Mouse (Mus musculus): ENCODE results near the gene 4930415O20Rik.

Gene 4930415O20Rik

GRCm38 (mm10) chr15:98570873-98571538 lies at the start of gene 4930415O20Rik, which contains the start of gene Ccnt1:
Gene 4930415O20Rik (plus strand): TSS chr15:98571004.
Gene Ccnt1 (minus strand): TSS chr15:98570923.
- DNase-seq (ENCODE audit: low spot score), result no peak

GRCm38 (mm10) chr15:98521245-98521644 lies 49.6 kb upstream of the 4930415O20Rik start:
- no peak for DNase-seq (ENCODE audit: low spot score)

GRCm38 (mm10) chr15:98526057-98526456 lies 44.7 kb upstream of the 4930415O20Rik start:
- DNase-seq (ENCODE audit: low spot score), result no peak

- DNase-seq (ENCODE audit: low spot score), result no peak
These were observed 43.6 kb upstream of the 4930415O20Rik start for GRCm38 (mm10) chr15:98527056-98527771.

- no peak for DNase-seq (ENCODE audit: low spot score)
These were observed 42.7 kb upstream of the 4930415O20Rik start for GRCm38 (mm10) chr15:98528066-98528563.

GRCm38 (mm10) chr15:98532281-98532680 lies 38.5 kb upstream of the 4930415O20Rik start:
- no peak for DNase-seq (ENCODE audit: low spot score)

- DNase-seq (ENCODE audit: low spot score), result no peak
These were observed 37.7 kb upstream of the 4930415O20Rik start for GRCm38 (mm10) chr15:98533035-98533531.

GRCm38 (mm10) chr15:98533881-98534627 lies 36.8 kb upstream of the 4930415O20Rik start, which contains the start of gene Kansl2:
Gene Kansl2 (minus strand): TSS chr15:98534264.
- DNase-seq (ENCODE audit: low spot score), result peak; percentile 96

GRCm38 (mm10) chr15:98535921-98536320 lies 34.9 kb upstream of the 4930415O20Rik start:
- no peak for DNase-seq (ENCODE audit: low spot score)

GRCm38 (mm10) chr15:98536828-98537510 lies 33.8 kb upstream of the 4930415O20Rik start:
- DNase-seq (ENCODE audit: low spot score), result no peak

- DNase-seq (ENCODE audit: low spot score), result no peak
These were observed 32.9 kb upstream of the 4930415O20Rik start for GRCm38 (mm10) chr15:98537923-98538322.

GRCm38 (mm10) chr15:98541064-98541463 lies 29.7 kb upstream of the 4930415O20Rik start:
- no peak for DNase-seq (ENCODE audit: low spot score)

GRCm38 (mm10) chr15:98543341-98543740 lies 27.5 kb upstream of the 4930415O20Rik start:
- no peak for DNase-seq (ENCODE audit: low spot score)

- no peak for DNase-seq (ENCODE audit: low spot score)
These were observed 25.7 kb upstream of the 4930415O20Rik start for GRCm38 (mm10) chr15:98545151-98545550.

- DNase-seq (ENCODE audit: low spot score), result no peak
These were observed 24.0 kb upstream of the 4930415O20Rik start for GRCm38 (mm10) chr15:98546843-98547242.

GRCm38 (mm10) chr15:98552758-98553157 lies 18.0 kb upstream of the 4930415O20Rik start:
- no peak for DNase-seq (ENCODE audit: low spot score)

- DNase-seq (ENCODE audit: low spot score), result no peak
These were observed 14.9 kb upstream of the 4930415O20Rik start for GRCm38 (mm10) chr15:98555881-98556280.

- DNase-seq (ENCODE audit: low spot score), result no peak
These were observed 13.6 kb upstream of the 4930415O20Rik start for GRCm38 (mm10) chr15:98557186-98557585.

- DNase-seq (ENCODE audit: low spot score), result no peak
These were observed 3.9 kb upstream of the 4930415O20Rik start for GRCm38 (mm10) chr15:98566973-98567277.

GRCm38 (mm10) chr15:98567278-98568134 lies 3.3 kb upstream of the 4930415O20Rik start:
- DNase-seq (ENCODE audit: low spot score), result peak; percentile 99

All from ovary, postnatal 36 days (tissue).